Mouse (Mus musculus) kidney, adult 2 months (tissue): ENCODE results near the gene Limk2.

Experiments used
- CTCF ChIP-seq: fragments of 200-500 bp; conservative IDR thresholded peaks from 2 replicates; pipeline ENCODE4 v1.5.1; 2011; ENCODE audit warnings: low read depth, mild to moderate bottlenecking, control low read depth, low read length, moderate library complexity, mixed read lengths; ENCODE audit not compliant: insufficient read depth, insufficient read length
- POLR2A ChIP-seq: fragments of 200-500 bp; IDR thresholded peaks from one replicate; pipeline ENCODE4 v1.6.1; 2011; ENCODE audit warnings: low read depth, low read length, control low read depth

- TF ChIP-seq POLR2A (no peak), CTCF (no peak)
These were observed 75.8 kb downstream of the Limk2 start for GRCm38 (mm10) chr11:3333111-3333695.
